Comparison of ENCODE assay signal across 8 mouse cellular contexts in the genomic region with DNA sequence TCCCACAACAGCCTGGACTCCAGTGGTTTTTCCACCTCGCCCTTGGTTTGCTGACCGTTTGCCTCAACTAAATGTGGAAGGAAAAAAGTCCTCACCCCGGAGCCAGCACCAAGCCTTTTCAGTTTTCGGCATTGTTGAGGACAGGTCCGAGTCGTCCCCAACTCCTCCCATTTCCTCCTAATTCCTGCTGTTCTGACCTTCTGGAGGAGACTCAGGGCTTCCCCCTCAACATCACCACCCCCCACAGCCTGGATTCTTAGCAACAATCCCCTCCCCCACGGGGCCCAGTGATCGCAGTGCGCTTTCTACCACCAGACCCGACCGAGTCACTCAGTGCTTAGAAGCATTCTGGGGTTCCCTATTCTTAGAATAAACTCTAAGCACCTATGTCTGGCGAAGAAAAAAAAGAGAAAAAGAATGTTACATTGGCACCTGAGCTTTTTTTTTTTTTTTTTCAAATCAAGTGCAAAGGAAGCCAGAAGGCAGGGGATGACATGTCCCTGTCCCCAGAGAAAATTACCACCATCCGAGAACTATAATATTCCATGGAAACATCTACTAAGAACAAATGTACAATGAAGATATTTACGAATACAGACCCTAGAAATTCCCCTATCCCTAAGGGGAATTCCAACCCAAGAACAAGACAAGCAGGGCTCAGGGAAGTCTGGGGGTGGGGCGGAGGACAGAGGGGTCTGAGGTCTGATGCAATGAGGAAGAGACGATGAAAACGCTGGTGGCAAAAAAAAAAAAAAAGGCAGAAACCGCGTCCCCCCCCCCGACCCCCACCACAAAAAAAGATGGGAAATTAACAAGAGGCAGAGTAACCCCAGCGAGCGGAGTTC. TPM values are rescaled to one million over a fixed set of nuclear protein-coding genes. Genes with fewer than 3 reads are reported as not detected.
DNase-seq lines count a peak whose midpoint lies in the region; ATAC-seq lines count a peak whose summit lies in the region.

No protein-coding gene starts in this region.

- peaks cover 58% of the 10 kb centered on the region for H3K27me3 ChIP-seq in heart, embryonic 14.5 days (ENCODE audit: control insufficient read depth, insufficient read depth, low read length)
- peaks cover 20% of the 10 kb centered on the region for H3K27me3 ChIP-seq in hindbrain, embryonic 11.5 days (ENCODE audit: control insufficient read depth, insufficient read depth, low read length)
- H3K27me3 ChIP-seq in midbrain, embryonic 13.5 days = peaks cover 30% of the 10 kb centered on the region

- WGBS in heart, embryonic 14.5 days = 3% methylated on average over 22 of the region's 22 CpGs
- WGBS in hindbrain, embryonic 11.5 days = 1% methylated on average over 22 of the region's 22 CpGs
- WGBS in midbrain, embryonic 13.5 days = 1% methylated on average over 22 of the region's 22 CpGs

- H3K4me2 ChIP-seq in heart, embryonic 14.5 days (ENCODE audit: low read length) = peak overlapping the region; percentile 28
- H3K4me2 ChIP-seq in hindbrain, embryonic 11.5 days (replicated peaks; ENCODE audit: low read depth, low read length) = peak overlapping the region; percentile 33
- peak overlapping the region; percentile 43 for H3K4me2 ChIP-seq in midbrain, embryonic 13.5 days (replicated peaks)

- H3K4me3 ChIP-seq in heart, embryonic 14.5 days (ENCODE audit: control insufficient read depth in 1 of 2, insufficient read depth in 1 of 2, low read depth in 1 of 2, low read length in 2 of 2) = peak overlapping the region in 1 of 2 experiments; percentile 14; a peak in 1 of 4 replicates
- H3K4me3 ChIP-seq in hindbrain, embryonic 11.5 days (ENCODE audit: low read depth, low read length) = peak overlapping the region; percentile 20; the same call in 1 of the 2 replicates
- H3K4me3 ChIP-seq in midbrain, embryonic 13.5 days (replicated peaks) = peak overlapping the region; percentile 3

- H3K4me1 ChIP-seq in heart, embryonic 14.5 days (ENCODE audit: control insufficient read depth in 2 of 2, insufficient read depth in 2 of 2, low read length in 2 of 2) = peaks cover 3% of the 10 kb centered on the region in 2 experiments; a peak in 2 of 4 replicates
- peaks cover 5% of the 10 kb centered on the region for H3K4me1 ChIP-seq in hindbrain, embryonic 11.5 days (replicated peaks; ENCODE audit: control insufficient read depth, insufficient read depth, low read length)
- H3K4me1 ChIP-seq in midbrain, embryonic 13.5 days (replicated peaks) = peaks cover 31% of the 10 kb centered on the region

- no peak for DNase-seq in heart, postnatal 36 days
- peak; percentile 97 for DNase-seq in R1 (ENCODE audit: low read depth, low spot score)
- peak; percentile 67 for DNase-seq in hindbrain, embryonic 11.5 days (ENCODE audit: low spot score)
- DNase-seq in spleen, postnatal 14 days (ENCODE audit: low spot score in 2 of 2) = no peak
- DNase-seq in spleen, postnatal 10 days (ENCODE audit: low spot score in 2 of 2) = no peak

- intact Hi-C loops in heart, postnatal 36 days (cut with DNase I) = loop anchor here (2.0 kb wide), 1 partner anchor 101 kb away; no protein-coding TSS in a partner anchor

- no peak for ATAC-seq in heart, embryonic 14.5 days (ENCODE audit: insufficient number of reproducible peaks, insufficient read depth, low FRiP score, low read depth)
- no peak for ATAC-seq in hindbrain, embryonic 11.5 days (ENCODE audit: low FRiP score)
- no peak for ATAC-seq in midbrain, embryonic 13.5 days
- no peak for ATAC-seq in megakaryocyte-erythroid progenitor cell, adult 5-6 weeks (replicated peaks; ENCODE audit: low FRiP score, low TSS enrichment, poor library complexity, severe bottlenecking)

- H3K36me3 ChIP-seq in heart, embryonic 14.5 days (ENCODE audit: control insufficient read depth, insufficient read depth, low read length) = no peaks in the 10 kb centered on the region
- H3K36me3 ChIP-seq in hindbrain, embryonic 11.5 days (ENCODE audit: control insufficient read depth, insufficient read depth, low read length) = no peaks in the 10 kb centered on the region
- H3K36me3 ChIP-seq in midbrain, embryonic 13.5 days = no peaks in the 10 kb centered on the region

- no peak overlapping the region for H3K9ac ChIP-seq in heart, embryonic 14.5 days (ENCODE audit: low read length)
- H3K9ac ChIP-seq in hindbrain, embryonic 11.5 days (ENCODE audit: low read depth, low read length) = no peak overlapping the region
- no peak overlapping the region for H3K9ac ChIP-seq in midbrain, embryonic 13.5 days (replicated peaks)

- no peaks in the 10 kb centered on the region for H3K9me3 ChIP-seq in heart, embryonic 14.5 days (ENCODE audit: control insufficient read depth, low read length)
- H3K9me3 ChIP-seq in hindbrain, embryonic 11.5 days (ENCODE audit: control insufficient read depth, low read length) = no peaks in the 10 kb centered on the region
- H3K9me3 ChIP-seq in midbrain, embryonic 13.5 days = no peaks in the 10 kb centered on the region

- H3K27ac ChIP-seq in heart, embryonic 14.5 days (replicated peaks in 1 of 2; ENCODE audit: control insufficient read depth in 1 of 2, insufficient read depth in 1 of 2, low read depth in 2 of 2, low read length in 2 of 2) = no peak overlapping the region
- no peak overlapping the region for H3K27ac ChIP-seq in hindbrain, embryonic 11.5 days (ENCODE audit: low read depth, low read length)
- no peak overlapping the region for H3K27ac ChIP-seq in midbrain, embryonic 13.5 days

RNA-seq across cellular contexts. Expression of gene Cbx7, which starts 37.0 kb away (rescaled TPM):
- polyA plus RNA-seq in heart, embryonic 14.5 days (2014; fragmentation: Nextera tagmentation; extraction: Ambion mirVana) = 0.78 and 1.5 TPM in 2 replicates
- total RNA-seq in heart, postnatal 36 days (2021) = 10 to 100 TPM; 13.2 to 16.6 TPM
- 1.7 and 2.2 TPM in 2 replicates for polyA plus RNA-seq in hindbrain, embryonic 11.5 days (2014; fragmentation: Nextera tagmentation; extraction: Ambion mirVana)
- 3.0 and 4.3 TPM in 2 replicates for polyA plus RNA-seq in midbrain, embryonic 13.5 days (2015; fragmentation: Nextera tagmentation; extraction: Ambion mirVana)
- 6.8 and 9.9 TPM in 2 replicates for total RNA-seq in megakaryocyte-erythroid progenitor cell, adult 5-6 weeks (2014; fragmentation: Nextera tagmentation)
- total RNA-seq in megakaryocyte-erythroid progenitor cell, adult 5-6 weeks (2017) = 2.5 and 4.4 TPM in 2 replicates

RNA-seq across cellular contexts. Expression of gene Apobec3, which starts 42.4 kb away (rescaled TPM):
- polyA plus RNA-seq in heart, embryonic 14.5 days (2014; fragmentation: Nextera tagmentation; extraction: Ambion mirVana) = 12.9 and 13.3 TPM in 2 replicates
- 1 to 10 TPM; 7.7 to 7.8 TPM for total RNA-seq in heart, postnatal 36 days (2021)
- polyA plus RNA-seq in hindbrain, embryonic 11.5 days (2014; fragmentation: Nextera tagmentation; extraction: Ambion mirVana) = 6.0 and 9.3 TPM in 2 replicates
- polyA plus RNA-seq in midbrain, embryonic 13.5 days (2015; fragmentation: Nextera tagmentation; extraction: Ambion mirVana) = 3.1 and 3.8 TPM in 2 replicates
- total RNA-seq in megakaryocyte-erythroid progenitor cell, adult 5-6 weeks (2014; fragmentation: Nextera tagmentation) = 243 and 293 TPM in 2 replicates
- 135 and 175 TPM in 2 replicates for total RNA-seq in megakaryocyte-erythroid progenitor cell, adult 5-6 weeks (2017)

Comparison
In these comparisons a context has a peak if more than half of its experiments do, and no peak if none do; other contexts are left out.
1. DNase-seq: peak in R1 (single experiment) and hindbrain, embryonic 11.5 days (single experiment); none in heart, postnatal 36 days (0 of 2), spleen, postnatal 14 days (0 of 2) and spleen, postnatal 10 days (0 of 2).
2. Peak in every context shown above with its lines, with median percentiles within 50 percentile points of each other: H3K4me2 ChIP-seq.